Mouse (Mus musculus) stomach, postnatal 0 days (tissue): ENCODE results near the gene Setd4. TPM values are rescaled to one million over a fixed set of nuclear protein-coding genes. Genes with fewer than 3 reads are reported as not detected.
A peak's percentile ranks its signal among the peaks of the same experiment; 100 is the strongest.
"Not testable (repeated sequence)": the region's sequence is repeated elsewhere in the genome, so short reads cannot be mapped to it uniquely, and the experiment has no call there.

ENCODE experiments used
- ATAC-seq: fragments of 200-750 bp; cut with Nextera tagmentation; 2 replicates; pipeline ENCODE4 v1.8.0; 2017; ENCODE audit not compliant: low FRiP score, low TSS enrichment
- DNase-seq: peaks from one replicate; pipeline ENCODE4 v3.0.0-alpha.2; 2016; ENCODE audit warnings: low spot score
- H3K27ac ChIP-seq: fragments of 300-500 bp; sonication (generic); replicated peaks from 2 replicates; pipeline ENCODE4 v1.5.1; 2014; ENCODE audit warnings: mild to moderate bottlenecking, control low read depth
- H3K27me3 ChIP-seq: fragments of 300-500 bp; sonication (generic); 2 replicates; pipeline ENCODE4 v1.6.1; 2014; ENCODE audit warnings: low read length; ENCODE audit not compliant: control insufficient read depth, insufficient read depth
- H3K36me3 ChIP-seq: fragments of 300-500 bp; sonication (generic); 2 replicates; pipeline ENCODE4 v1.6.1; 2014; ENCODE audit warnings: low read length, mixed read lengths; ENCODE audit not compliant: control insufficient read depth, insufficient read depth
- H3K4me1 ChIP-seq: fragments of 300-500 bp; sonication (generic); replicated peaks from 2 replicates; pipeline ENCODE4 v1.6.1; 2014; ENCODE audit warnings: antibody characterized with exemption; ENCODE audit not compliant: control insufficient read depth, insufficient read depth
- H3K4me2 ChIP-seq: fragments of 300-500 bp; sonication (generic); replicated peaks from 2 replicates; pipeline ENCODE4 v1.6.1; 2014; ENCODE audit warnings: low read depth, mild to moderate bottlenecking, control low read depth, moderate library complexity
- H3K4me3 ChIP-seq: fragments of 300-500 bp; sonication (generic); 2 replicates; pipeline ENCODE4 v1.5.1; 2014; ENCODE audit warnings: low read depth, low read length, control low read depth
- H3K9ac ChIP-seq: fragments of 300-500 bp; sonication (generic); 2 replicates; pipeline ENCODE4 v1.6.1; 2014; ENCODE audit warnings: mild to moderate bottlenecking, low read length, control low read depth, mixed read lengths
- H3K9me3 ChIP-seq: fragments of 300-500 bp; sonication (generic); 2 replicates; pipeline ENCODE4 v1.6.1; 2016; ENCODE audit warnings: low read length; ENCODE audit not compliant: control insufficient read depth
- CTCF ChIP-seq: IDR thresholded peaks from 2 replicates; pipeline ENCODE4 v1.5.1; 2016; ENCODE audit warnings: antibody characterized with exemption, low read depth, mild to moderate bottlenecking, moderate library complexity
- EP300 ChIP-seq: optimal IDR thresholded peaks from 2 replicates; pipeline ENCODE3; 2016; ENCODE audit warnings: antibody characterized with exemption
- WGBS: fragments of 180-500 bp; shearing (Covaris S2); extraction: QIAGEN DNeasy Blood & Tissue Kit; methylation state at CpG from one replicate; pipeline ENCODE4 v1.1.7; 2014; 5-methylcytosine and 5-hydroxymethylcytosine counted together
- polyA plus RNA-seq: library from polyadenylated mRNA; unstranded; fragments of >200 nt; fragmentation: Nextera tagmentation; extraction: Ambion mirVana; gene quantifications from 2 replicates; pipeline ENCODE4 v1.2.1, GENCODE M21; 2015

The Setd4 gene
- polyA plus RNA-seq, 1 experiment from 2014 or later: 20.9 TPM

GRCm38 (mm10) chr16:93624671-93625070 is 20.8 kb upstream of the Setd4 start:
- ATAC-seq (no peak), DNase-seq (no peak)
- Histone ChIP-seq H3K4me1 (no peaks in the 10 kb centered on the region), H3K27ac (no peak overlapping the region), H3K36me3 (no peaks in the 10 kb centered on the region), H3K9ac (no peak overlapping the region), H3K27me3 (no peaks in the 10 kb centered on the region), H3K9me3 (no peaks in the 10 kb centered on the region), H3K4me2 (no peak overlapping the region), H3K4me3 (no peak overlapping the region)
- 87% methylated on average over 4 of the region's 4 CpGs for WGBS
- TF ChIP-seq CTCF (no peak), EP300 (no peak)

DNA sequence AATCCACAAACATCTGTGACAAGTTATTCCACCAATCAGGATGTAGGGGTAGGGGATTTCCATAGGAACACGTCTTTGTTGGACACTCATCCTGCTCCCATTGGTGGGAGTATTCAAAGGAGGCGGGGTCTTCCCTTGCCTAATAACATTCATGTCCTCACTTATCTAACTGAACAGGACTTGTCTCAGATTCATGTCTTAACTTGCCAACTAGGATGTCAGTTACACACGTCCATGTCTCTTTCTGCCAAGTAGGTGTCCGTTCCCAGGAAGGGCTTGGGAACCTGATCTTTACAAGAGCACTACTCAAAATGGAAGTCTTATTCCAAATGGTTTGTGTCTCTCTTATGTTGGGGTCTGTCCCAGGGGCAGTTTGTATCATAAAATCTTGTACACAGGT is 19.9 kb upstream of the Setd4 start:
- not testable (repeated sequence) for H3K36me3 ChIP-seq, H3K27me3 ChIP-seq, DNase-seq, H3K4me2 ChIP-seq, H3K9me3 ChIP-seq, H3K4me1 ChIP-seq, H3K4me3 ChIP-seq, H3K9ac ChIP-seq, ATAC-seq, H3K27ac ChIP-seq
- WGBS: 74% methylated on average over 4 of the region's 4 CpGs

- Histone ChIP-seq H3K9ac (no peak overlapping the region), H3K36me3 (no peaks in the 10 kb centered on the region), H3K4me3 (no peak overlapping the region), H3K9me3 (no peaks in the 10 kb centered on the region), H3K27ac (peak overlapping the region; percentile 35; the same call in 1 of the 2 replicates), H3K27me3 (no peaks in the 10 kb centered on the region), H3K4me2 (no peak overlapping the region), H3K4me1 (no peaks in the 10 kb centered on the region)
- ATAC-seq: peak; percentile 94
- no peak for TF ChIP-seq EP300
- peak; percentile 86 for TF ChIP-seq CTCF
- WGBS: 26% methylated on average over 5 of the region's 5 CpGs
- DNase-seq: peak; percentile 89
Measured at GRCm38 (mm10) chr16:93615118-93615870, 11.4 kb upstream of the Setd4 start.

GRCm38 (mm10) chr16:93610961-93611360 is 7.1 kb upstream of the Setd4 start:
- H3K9me3 ChIP-seq: no peaks in the 10 kb centered on the region
- no peak overlapping the region for H3K4me2 ChIP-seq
- no peak for TF ChIP-seq CTCF
- TF ChIP-seq EP300: no peak
- no peaks in the 10 kb centered on the region for H3K27me3 ChIP-seq
- no peak for ATAC-seq
- no peak overlapping the region for H3K9ac ChIP-seq
- 91% methylated on average over 4 of the region's 4 CpGs for WGBS
- H3K4me3 ChIP-seq: no peak overlapping the region
- H3K36me3 ChIP-seq: no peaks in the 10 kb centered on the region; the same call in 1 of the 2 replicates
- H3K27ac ChIP-seq: no peak overlapping the region
- no peak for DNase-seq
- no peaks in the 10 kb centered on the region for H3K4me1 ChIP-seq

GRCm38 (mm10) chr16:93609796-93610195 is 5.9 kb upstream of the Setd4 start:
- no peak for ATAC-seq
- DNase-seq: no peak
- Histone ChIP-seq H3K4me1 (no peaks in the 10 kb centered on the region), H3K27ac (no peak overlapping the region), H3K4me3 (no peak overlapping the region), H3K27me3 (no peaks in the 10 kb centered on the region), H3K4me2 (0 out of 2 replicates have a peak overlapping the region, but pooled peaks have one; percentile 1), H3K9ac (no peak overlapping the region), H3K36me3 (no peaks in the 10 kb centered on the region; the same call in 1 of the 2 replicates), H3K9me3 (no peaks in the 10 kb centered on the region)
- 91% methylated on average over 4 of the region's 4 CpGs for WGBS
- no peak for TF ChIP-seq CTCF
- no peak for TF ChIP-seq EP300

- peak overlapping the region; percentile 82 for H3K9ac ChIP-seq
Measured at GRCm38 (mm10) chr16:93608731-93609130, 4.9 kb upstream of the Setd4 start.

More at GRCm38 (mm10) chr16:93608731-93609130, 4.9 kb upstream of the Setd4 start:
- H3K27ac ChIP-seq: 0 out of 2 replicates have a peak overlapping the region, but pooled peaks have one; percentile 89
- DNase-seq: peak; percentile 50
- TF ChIP-seq CTCF (peak; percentile 34), EP300 (no peak)
- no peak for ATAC-seq
- no peaks in the 10 kb centered on the region for H3K9me3 ChIP-seq
- H3K36me3 ChIP-seq: no peaks in the 10 kb centered on the region; the same call in 1 of the 2 replicates
- peak overlapping the region; percentile 67 for H3K4me3 ChIP-seq
- H3K27me3 ChIP-seq: no peaks in the 10 kb centered on the region
- WGBS: 58% methylated on average over 8 of the region's 8 CpGs
- peak overlapping the region; percentile 87 for H3K4me2 ChIP-seq
- H3K4me1 ChIP-seq: no peaks in the 10 kb centered on the region
